Comparison of ENCODE assay signal across 16 mouse cellular contexts in genomic region chr3:60413749-60414148, GRCm38 (mm10). TPM values are rescaled to one million over a fixed set of nuclear protein-coding genes. Genes with fewer than 3 reads are reported as not detected.
DNase-seq lines count a peak whose midpoint lies in the region; ATAC-seq and TF ChIP-seq lines count a peak whose summit lies in the region.
"Had no signal": no experiment of that assay in that cellular context is flagged by ENCODE, and none has a peak within 500 bp of the region (broad histone marks: within the 10 kb centered on the region; RNA-seq: fewer than 3 reads in every experiment).

No protein-coding gene starts in this region.

- H3K4me1 ChIP-seq in liver, adult 2 months (ENCODE audit: control insufficient read depth, insufficient read depth, low read length) = peaks cover 3% of the 10 kb centered on the region; the same call in 1 of the 2 replicates
- H3K4me1 ChIP-seq: forebrain, embryonic 10.5 days; limb, embryonic 15.5 days had no signal

- no peaks in the 10 kb centered on the region for H3K27me3 ChIP-seq in liver, adult 2 months (ENCODE audit: control insufficient read depth, insufficient read depth, low read length)
- H3K27me3 ChIP-seq: limb, embryonic 15.5 days had no signal

- no peaks in the 10 kb centered on the region for H3K79me2 ChIP-seq in liver, adult 2 months (ENCODE audit: control insufficient read depth, insufficient read depth, low read length)

- H3K4me3 ChIP-seq in liver, adult 2 months (ENCODE audit: insufficient read depth, low read depth, low read length) = no peak overlapping the region
- H3K4me3 ChIP-seq: forebrain, embryonic 10.5 days; heart, adult 2 months; limb, embryonic 15.5 days; midbrain, embryonic 10.5 days had no signal

- H3K27ac ChIP-seq in liver, adult 2 months (replicated peaks; ENCODE audit: insufficient read depth, low read depth, low read length) = no peak overlapping the region
- H3K27ac ChIP-seq: forebrain, embryonic 10.5 days; heart, adult 2 months; limb, embryonic 15.5 days; midbrain, embryonic 10.5 days had no signal

- peak; percentile 80 for ATAC-seq in monocyte, adult 5-6 weeks (replicated peaks; ENCODE audit: insufficient number of reproducible peaks, low FRiP score, low TSS enrichment, poor library complexity, severe bottlenecking)

- no peak overlapping the region for H3K9ac ChIP-seq in liver, adult 2 months (ENCODE audit: low read depth, low read length)
- H3K9ac ChIP-seq: limb, embryonic 15.5 days had no signal

- no peaks in the 10 kb centered on the region for H3K36me3 ChIP-seq in liver, adult 2 months (ENCODE audit: control insufficient read depth, insufficient read depth, low read length)
- H3K36me3 ChIP-seq: forebrain, embryonic 10.5 days; limb, embryonic 15.5 days; midbrain, embryonic 10.5 days had no signal

- WGBS in liver, adult 2 months = 85% methylated on average over 3 of the region's 3 CpGs

- TF ChIP-seq CTCF in liver, adult 2 months (IDR thresholded peaks at IDR 0.05; ENCODE audit: low read depth, low read length) = no peak

- TF ChIP-seq POLR2A in liver, adult 2 months (IDR thresholded peaks at IDR 0.05; ENCODE audit: extremely low read depth, insufficient read depth, low read length) = no peak

- DNase-seq in spleen, adult 12 weeks (ENCODE audit: low spot score) = peak; percentile 19
- DNase-seq in spleen, postnatal 14 days (ENCODE audit: low spot score in 2 of 2) = no peak
- DNase-seq in liver, adult 2 months (ENCODE audit: extremely low read depth, low read depth, low spot score) = peak; percentile 7
- DNase-seq in thymus, postnatal 36 days = peak; percentile 56 to 70
- no peak for DNase-seq in kidney, postnatal 36 days
- no peak for DNase-seq in left cerebral cortex, adult 8-10 months (ENCODE audit: low spot score in 2 of 2)
- DNase-seq in lung, adult 18-20 months = no peak
- DNase-seq: adrenal gland, postnatal 25 days; heart, adult 2 months; kidney, adult 9 months; layer of hippocampus, adult 9-11 months; right cerebral cortex, postnatal 14 days had no signal

RNA-seq across cellular contexts. Expression of gene Mbnl1, which starts 58.9 kb away (rescaled TPM):
- total RNA-seq in liver, adult 2 months (2014; rRNA removed) = 107 and 111 TPM in 2 replicates
- polyA plus RNA-seq in liver, adult 2 months (2012; rRNA removed) = 22.6 and 27.3 TPM in 2 replicates
- 804 to 1,126 TPM (median 952 TPM) in 3 replicates for total RNA-seq in monocyte, adult 5-6 weeks (2017)
- 100 to 1,000 TPM; 155 to 163 (median 160) TPM for total RNA-seq in left cerebral cortex, adult 8-10 months (2022)

Comparison
In these comparisons a context has a peak if more than half of its experiments do, and no peak if none do; other contexts are left out.
1. DNase-seq: peak in spleen, adult 12 weeks (single experiment), liver, adult 2 months (single experiment) and thymus, postnatal 36 days (2 of 2); none in spleen, postnatal 14 days (0 of 2), kidney, postnatal 36 days (0 of 2), left cerebral cortex, adult 8-10 months (0 of 2) and lung, adult 18-20 months (0 of 2).